9 mouse cellular contexts compared by ENCODE assay signal in the genomic region with DNA sequence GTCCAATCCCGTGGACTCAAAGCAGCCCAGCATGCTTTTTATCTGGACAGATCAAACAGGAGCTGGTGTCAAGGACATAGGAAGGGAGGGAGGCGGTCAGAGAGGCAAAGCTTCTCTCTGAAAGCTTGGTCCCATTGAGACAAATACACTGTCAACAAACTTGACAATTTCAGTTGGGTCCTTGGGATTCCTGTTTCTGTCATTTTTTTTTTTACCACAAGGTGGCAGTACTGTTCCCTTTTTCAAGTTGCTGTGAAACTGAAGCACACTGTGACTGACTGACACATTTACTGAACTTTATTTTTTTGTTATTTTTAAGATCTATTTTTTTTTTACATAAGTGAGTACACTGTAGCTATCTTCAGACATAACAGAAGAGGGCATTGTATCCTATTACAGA. TPM values are rescaled to one million over a fixed set of nuclear protein-coding genes. Genes with fewer than 3 reads are reported as not detected.
A peak's percentile ranks its signal among the peaks of the same experiment; 100 is the strongest.
DNase-seq lines count a peak whose midpoint lies in the region; ATAC-seq lines count a peak whose summit lies in the region.
"Had no signal": no experiment of that assay in that cellular context is flagged by ENCODE, and none has a peak within 500 bp of the region (broad histone marks: within the 10 kb centered on the region; RNA-seq: fewer than 3 reads in every experiment).

No protein-coding gene starts in this region.

- H3K36me3 ChIP-seq in embryonic facial prominence, embryonic 11.5 days (replicated peaks; ENCODE audit: control insufficient read depth, insufficient read depth, low read depth, low read length), result no peaks in the 10 kb centered on the region; the same call in none of the 2 replicates
- H3K36me3 ChIP-seq in embryonic facial prominence, embryonic 10.5 days (replicated peaks), result peaks cover 91% of the 10 kb centered on the region
- peaks cover 67% of the 10 kb centered on the region for H3K36me3 ChIP-seq in midbrain, embryonic 13.5 days
- peaks cover 93% of the 10 kb centered on the region for H3K36me3 ChIP-seq in midbrain, embryonic 10.5 days
- no peaks in the 10 kb centered on the region; the same call in 1 of the 2 replicates for H3K36me3 ChIP-seq in splenic B cell, adult 2 months (ENCODE audit: control insufficient read depth, insufficient read depth, low read length, poor library complexity, severe bottlenecking)

- no peak overlapping the region for H3K9ac ChIP-seq in embryonic facial prominence, embryonic 11.5 days (replicated peaks; ENCODE audit: low read length)
- H3K9ac ChIP-seq in midbrain, embryonic 13.5 days (replicated peaks), result no peak overlapping the region
- H3K9ac ChIP-seq: lung, embryonic 15.5 days had no signal

- no peak overlapping the region for H3K27ac ChIP-seq in embryonic facial prominence, embryonic 11.5 days (replicated peaks; ENCODE audit: low read depth, low read length)
- H3K27ac ChIP-seq in embryonic facial prominence, embryonic 10.5 days (replicated peaks), result no peak overlapping the region
- H3K27ac ChIP-seq in midbrain, embryonic 13.5 days, result no peak overlapping the region
- H3K27ac ChIP-seq in midbrain, embryonic 10.5 days (replicated peaks), result no peak overlapping the region
- H3K27ac ChIP-seq: lung, embryonic 15.5 days had no signal

- no peak overlapping the region for H3K4me3 ChIP-seq in embryonic facial prominence, embryonic 11.5 days (ENCODE audit: low read depth, low read length)
- no peak overlapping the region for H3K4me3 ChIP-seq in embryonic facial prominence, embryonic 10.5 days
- H3K4me3 ChIP-seq in midbrain, embryonic 13.5 days (replicated peaks), result no peak overlapping the region
- H3K4me3 ChIP-seq in midbrain, embryonic 10.5 days, result no peak overlapping the region
- H3K4me3 ChIP-seq: lung, embryonic 15.5 days had no signal

- 81% methylated on average over 2 of the region's 2 CpGs for WGBS in embryonic facial prominence, embryonic 11.5 days
- 86% methylated on average over 2 of the region's 2 CpGs for WGBS in embryonic facial prominence, embryonic 10.5 days
- 85% methylated on average over 2 of the region's 2 CpGs for WGBS in midbrain, embryonic 13.5 days
- 87% methylated on average over 2 of the region's 2 CpGs for WGBS in midbrain, embryonic 10.5 days

- no peaks in the 10 kb centered on the region for H3K4me1 ChIP-seq in embryonic facial prominence, embryonic 11.5 days (ENCODE audit: control insufficient read depth, insufficient read depth, low read length)
- H3K4me1 ChIP-seq in embryonic facial prominence, embryonic 10.5 days, result no peaks in the 10 kb centered on the region; the same call in 1 of the 2 replicates
- no peaks in the 10 kb centered on the region for H3K4me1 ChIP-seq in midbrain, embryonic 13.5 days (replicated peaks)
- no peaks in the 10 kb centered on the region for H3K4me1 ChIP-seq in midbrain, embryonic 10.5 days
- H3K4me1 ChIP-seq: lung, embryonic 15.5 days had no signal

- no peak overlapping the region for H3K4me2 ChIP-seq in embryonic facial prominence, embryonic 11.5 days (ENCODE audit: low read depth, low read length)
- no peak overlapping the region for H3K4me2 ChIP-seq in midbrain, embryonic 13.5 days (replicated peaks)
- H3K4me2 ChIP-seq: lung, embryonic 15.5 days had no signal

- no peaks in the 10 kb centered on the region for H3K9me3 ChIP-seq in embryonic facial prominence, embryonic 11.5 days (replicated peaks; ENCODE audit: control insufficient read depth, low read length)
- no peaks in the 10 kb centered on the region for H3K9me3 ChIP-seq in embryonic facial prominence, embryonic 10.5 days
- no peaks in the 10 kb centered on the region for H3K9me3 ChIP-seq in midbrain, embryonic 13.5 days
- H3K9me3 ChIP-seq in midbrain, embryonic 10.5 days (replicated peaks), result no peaks in the 10 kb centered on the region
- H3K9me3 ChIP-seq: lung, embryonic 15.5 days had no signal

- DNase-seq in embryonic facial prominence, embryonic 11.5 days (ENCODE audit: low spot score), result peak; percentile 79
- no peak for DNase-seq in embryonic facial prominence, embryonic 10.5 days (ENCODE audit: low spot score)
- no peak for DNase-seq in midbrain, embryonic 10.5 days (ENCODE audit: low spot score)
- DNase-seq in splenic B cell, adult 2 months (ENCODE audit: low read depth, low spot score), result peak; percentile 80
- DNase-seq in urinary bladder, adult 18-20 months (ENCODE audit: low spot score in 2 of 2), result no peak
- DNase-seq in T-cell, adult 2 months (ENCODE audit: low spot score), result no peak

- no peaks in the 10 kb centered on the region for H3K27me3 ChIP-seq in embryonic facial prominence, embryonic 11.5 days (ENCODE audit: control insufficient read depth, insufficient read depth, low read length)
- H3K27me3 ChIP-seq in embryonic facial prominence, embryonic 10.5 days (replicated peaks; ENCODE audit: low read depth, poor library complexity, severe bottlenecking), result no peaks in the 10 kb centered on the region
- no peaks in the 10 kb centered on the region for H3K27me3 ChIP-seq in midbrain, embryonic 13.5 days
- no peaks in the 10 kb centered on the region for H3K27me3 ChIP-seq in midbrain, embryonic 10.5 days (ENCODE audit: low read depth, poor library complexity, severe bottlenecking)
- H3K27me3 ChIP-seq in splenic B cell, adult 2 months (ENCODE audit: control insufficient read depth, insufficient read depth, low read length, poor library complexity, severe bottlenecking), result no peaks in the 10 kb centered on the region
- H3K27me3 ChIP-seq: lung, embryonic 15.5 days had no signal

- no peak for ATAC-seq in embryonic facial prominence, embryonic 11.5 days (replicated peaks; ENCODE audit: insufficient number of reproducible peaks, low FRiP score, low TSS enrichment, low read depth)
- peak; percentile 53; the same call in 1 of the 2 replicates for ATAC-seq in midbrain, embryonic 13.5 days
- peak; percentile 53 to 66; a peak in 1 of 4 replicates for ATAC-seq in hematopoietic stem cell, adult 5-6 weeks (replicated peaks in 1 of 2; ENCODE audit: insufficient read depth in 1 of 2, low FRiP score in 2 of 2, low TSS enrichment in 1 of 2, low read depth in 1 of 2, poor library complexity in 2 of 2, severe bottlenecking in 2 of 2)

RNA-seq across cellular contexts. Expression of a gene that starts 19.4 kb away (rescaled TPM):
- polyA plus RNA-seq in embryonic facial prominence, embryonic 11.5 days (2014; fragmentation: Nextera tagmentation; extraction: Ambion mirVana), result 6.4 and 7.4 TPM in 2 replicates
- polyA plus RNA-seq in embryonic facial prominence, embryonic 10.5 days (2016; fragmentation: Nextera tagmentation; extraction: Ambion mirVana), result 15.8 and 17.2 TPM in 2 replicates
- polyA plus RNA-seq in midbrain, embryonic 13.5 days (2015; fragmentation: Nextera tagmentation; extraction: Ambion mirVana), result 0.50 and 0.57 TPM in 2 replicates
- polyA plus RNA-seq in midbrain, embryonic 10.5 days (2016; fragmentation: Nextera tagmentation; extraction: Ambion mirVana), result 2.5 and 2.7 TPM in 2 replicates
- 11.3 and 16.6 TPM in 2 replicates for total RNA-seq in hematopoietic stem cell, adult 5-6 weeks (2017)

Comparison
In these comparisons a context has a peak if more than half of its experiments do, and no peak if none do; other contexts are left out.
1. DNase-seq: peak in embryonic facial prominence, embryonic 11.5 days (single experiment) and splenic B cell, adult 2 months (single experiment); none in embryonic facial prominence, embryonic 10.5 days (single experiment), midbrain, embryonic 10.5 days (single experiment), urinary bladder, adult 18-20 months (0 of 2) and T-cell, adult 2 months (single experiment).